Mouse (Mus musculus) right cerebral cortex, adult 18-20 months (tissue): ENCODE results near the gene Robo2.
"Not testable (repeated sequence)": the region's sequence is repeated elsewhere in the genome, so short reads cannot be mapped to it uniquely, and the experiment has no call there.

Experiments used
- DNase-seq: peaks from one replicate; pipeline ENCODE4 v3.0.0; 2022; ENCODE audit warnings: mixed read lengths

The Robo2 gene

GRCm38 (mm10) chr16:74200024-74200703 is 211.5 kb downstream of the Robo2 start:
- DNase-seq: no peak

GRCm38 (mm10) chr16:74192979-74193554 is 218.6 kb downstream of the Robo2 start:
- DNase-seq: no peak

DNA sequence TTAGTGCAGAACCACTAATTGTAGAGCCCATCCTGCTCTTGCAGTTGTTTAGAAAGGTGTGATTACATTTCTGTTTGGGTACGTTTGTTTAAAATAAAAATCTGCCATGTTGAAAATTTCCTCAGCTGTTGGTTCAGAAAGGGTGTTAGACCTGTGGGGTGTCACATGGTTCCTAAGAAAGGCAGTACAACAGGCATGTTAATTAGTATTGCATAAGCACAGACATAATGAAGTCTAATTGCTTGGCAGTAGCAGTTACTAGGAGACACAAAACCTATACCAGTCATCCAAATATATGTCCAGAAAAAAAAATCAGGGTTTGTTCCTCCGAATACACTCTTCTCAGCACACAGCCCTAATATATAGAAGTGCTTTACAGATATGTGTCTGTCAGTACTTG is 220.0 kb downstream of the Robo2 start:
- no peak for DNase-seq

DNA sequence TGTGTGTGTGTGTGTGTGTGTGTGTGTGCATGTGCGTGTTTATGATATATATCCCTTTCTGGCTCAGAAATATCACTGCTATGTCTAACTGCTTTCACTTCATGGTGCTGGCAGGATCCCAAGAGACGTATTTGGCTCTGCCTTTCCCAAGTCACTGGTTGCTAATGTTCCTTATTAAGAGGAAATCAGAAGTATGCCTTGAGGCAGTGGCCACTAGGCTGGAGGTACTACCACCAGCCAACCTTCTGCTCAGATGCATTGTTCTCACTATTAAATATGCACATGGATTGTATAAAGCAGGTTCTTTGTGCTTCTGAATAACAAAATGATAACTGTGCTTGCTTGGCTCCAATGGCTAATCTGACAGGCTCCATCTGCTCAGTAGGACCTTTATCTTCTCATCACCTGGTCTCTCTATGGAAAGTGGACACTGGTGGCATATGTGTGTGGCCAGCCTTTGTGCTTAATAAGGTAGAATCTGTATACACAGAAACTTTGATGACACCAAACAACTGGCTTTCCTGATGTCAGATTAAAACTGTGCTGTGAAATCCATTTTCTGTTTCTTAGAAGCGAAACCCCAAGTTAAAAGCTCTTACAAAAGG is 229.0 kb downstream of the Robo2 start:
- no peak for DNase-seq

DNA sequence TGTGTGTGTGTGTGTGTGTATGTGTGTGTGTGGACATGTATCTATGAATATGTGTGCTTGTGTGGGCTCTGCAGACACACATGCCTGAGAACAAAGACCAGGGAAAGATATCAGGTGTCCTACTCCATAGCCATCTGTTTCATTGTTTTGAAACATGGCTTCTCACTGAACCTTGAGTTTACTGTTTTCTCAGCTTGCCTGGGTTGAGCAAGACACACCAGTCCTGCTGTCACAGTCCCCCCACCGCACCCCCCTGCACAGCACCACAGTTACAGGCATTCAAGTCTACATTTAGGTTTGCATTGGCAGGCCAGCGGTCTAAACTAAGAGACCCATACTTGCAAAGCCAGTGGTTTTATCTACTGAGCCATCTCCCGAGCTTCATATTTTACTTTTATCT is 239.0 kb downstream of the Robo2 start:
- no peak for DNase-seq

DNA sequence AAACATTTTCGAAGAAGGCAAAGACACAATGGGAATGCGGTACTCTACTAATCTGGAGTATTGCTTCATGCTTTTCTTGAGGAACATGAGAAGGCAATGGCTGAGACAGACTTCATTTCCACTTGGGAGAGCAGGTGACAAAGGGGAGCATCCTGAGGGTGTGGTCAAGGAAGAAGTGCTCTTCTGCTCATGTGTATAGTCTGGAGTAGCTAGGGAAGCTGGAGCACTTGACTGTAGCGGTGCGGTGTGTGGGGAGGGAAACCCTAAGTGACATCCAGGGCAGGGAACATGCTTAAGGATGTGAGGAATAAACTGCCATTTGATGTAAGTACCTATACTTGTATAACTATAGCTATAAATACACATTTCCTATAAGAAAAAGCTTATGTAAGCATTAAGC is 242.0 kb downstream of the Robo2 start:
- no peak for DNase-seq

DNA sequence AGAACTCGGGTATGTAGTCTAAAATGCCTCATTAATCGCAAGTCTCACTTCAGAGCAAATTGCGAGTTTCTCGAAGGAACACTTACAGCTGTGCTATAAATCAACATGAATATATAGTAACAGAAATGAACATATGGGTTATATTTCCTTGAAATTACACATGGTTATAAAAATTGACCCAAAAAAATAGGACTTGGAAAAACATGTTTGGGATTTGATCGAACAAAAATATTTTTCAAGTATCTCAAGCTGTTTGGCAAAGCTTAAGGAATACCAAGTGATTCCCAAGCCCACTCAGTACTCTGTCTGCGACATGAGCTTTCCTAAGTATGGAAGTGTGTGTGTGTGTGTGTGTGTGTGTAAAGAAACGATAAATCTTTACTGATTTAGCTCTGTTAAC is 242.5 kb downstream of the Robo2 start:
- no peak for DNase-seq

DNA sequence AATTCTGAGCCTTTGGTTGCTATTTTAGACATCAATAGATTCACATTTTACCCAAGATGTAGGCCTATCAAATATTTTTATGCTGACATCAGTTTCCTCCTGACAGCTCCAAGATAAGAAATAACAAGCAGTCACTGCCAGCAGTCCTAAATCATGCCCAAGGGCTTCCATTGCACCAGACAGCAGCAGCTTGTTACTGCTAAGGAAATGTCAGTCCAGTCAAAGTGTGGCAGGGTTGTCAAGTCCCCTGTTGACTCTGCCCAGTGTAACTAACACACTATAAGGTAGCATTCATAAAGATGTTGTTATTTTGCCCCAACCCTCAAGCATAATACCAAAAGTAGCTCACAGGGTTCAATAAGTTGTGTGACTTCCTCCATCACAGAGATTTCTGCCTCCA is 243.8 kb downstream of the Robo2 start:
- DNase-seq: no peak

GRCm38 (mm10) chr16:74162041-74162440 is 249.6 kb downstream of the Robo2 start:
- DNase-seq: no peak

GRCm38 (mm10) chr16:74159189-74159588 is 252.4 kb downstream of the Robo2 start:
- DNase-seq: no peak

DNA sequence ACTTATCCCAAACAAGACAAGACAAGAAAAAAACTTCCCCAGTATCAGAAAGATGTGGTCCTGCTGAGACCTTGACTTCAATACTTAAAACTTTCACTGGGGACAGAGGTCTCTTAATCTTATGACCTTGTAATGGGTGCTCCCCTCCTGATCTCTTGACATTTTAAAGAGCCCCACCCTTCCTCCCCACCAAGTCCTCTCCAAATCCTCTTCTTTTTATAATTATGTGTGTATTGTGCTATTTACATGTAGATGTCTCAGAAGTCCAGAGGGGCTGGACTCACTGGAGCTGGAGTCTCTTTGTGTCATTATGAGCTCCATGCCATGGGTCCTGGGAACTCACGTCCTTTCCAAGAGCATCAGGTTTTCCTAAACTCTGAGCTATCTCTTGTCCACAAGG is 275.4 kb downstream of the Robo2 start:
- DNase-seq: no peak

GRCm38 (mm10) chr16:74132833-74133232 is 278.8 kb downstream of the Robo2 start:
- DNase-seq: no peak

DNA sequence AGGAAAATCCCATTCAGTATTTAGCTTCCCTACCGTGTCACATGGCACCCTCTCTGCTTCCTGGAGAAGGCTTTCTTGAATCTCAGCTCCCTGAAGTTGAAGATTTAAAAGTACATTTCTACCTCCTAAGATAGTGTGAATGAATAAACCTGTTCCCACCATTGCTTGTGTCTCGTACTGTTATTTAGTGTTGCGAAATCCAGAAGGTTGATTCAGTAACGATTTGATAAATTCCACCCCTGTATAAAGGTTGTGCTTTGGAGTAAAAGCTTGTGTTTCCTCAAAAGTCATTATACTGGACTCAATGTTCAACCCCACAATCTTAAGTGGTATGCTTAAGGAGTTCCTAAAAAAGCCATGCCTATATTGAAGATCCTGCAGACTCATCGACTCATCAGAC is 280.3 kb downstream of the Robo2 start:
- DNase-seq: no peak

- DNase-seq: no peak
Measured at GRCm38 (mm10) chr16:74128443-74128983, 283.1 kb downstream of the Robo2 start.

- DNase-seq: no peak
Measured at GRCm38 (mm10) chr16:74113155-74113554, 298.5 kb downstream of the Robo2 start.

GRCm38 (mm10) chr16:74111101-74111500 is 300.5 kb downstream of the Robo2 start:
- DNase-seq: no peak

- DNase-seq: not testable (repeated sequence)
Measured at GRCm38 (mm10) chr16:74104449-74104848, 307.2 kb downstream of the Robo2 start.

GRCm38 (mm10) chr16:74092997-74093801 is 318.4 kb downstream of the Robo2 start:
- no peak for DNase-seq

DNA sequence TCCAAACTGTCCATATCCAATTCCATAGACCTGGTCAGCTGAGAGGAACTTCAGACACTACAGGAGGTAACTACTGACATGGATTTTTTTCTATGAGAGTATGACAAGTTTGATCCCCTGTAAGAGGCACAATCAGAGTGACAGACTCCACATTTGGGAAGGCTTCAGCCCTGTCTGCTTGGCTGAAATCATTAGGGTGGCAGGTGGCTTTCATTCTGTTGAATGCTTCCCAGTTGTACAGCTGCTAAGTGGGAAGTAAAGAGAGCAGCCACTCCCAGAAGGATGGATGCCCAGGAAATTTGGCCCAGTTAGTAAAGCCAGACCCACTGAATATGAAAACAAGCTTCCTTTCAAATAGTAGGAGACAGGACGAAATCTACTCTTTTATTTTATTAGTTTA is 321.7 kb downstream of the Robo2 start:
- peak; percentile 39 for DNase-seq

GRCm38 (mm10) chr16:74084188-74084587 is 327.4 kb downstream of the Robo2 start:
- no peak for DNase-seq

DNA sequence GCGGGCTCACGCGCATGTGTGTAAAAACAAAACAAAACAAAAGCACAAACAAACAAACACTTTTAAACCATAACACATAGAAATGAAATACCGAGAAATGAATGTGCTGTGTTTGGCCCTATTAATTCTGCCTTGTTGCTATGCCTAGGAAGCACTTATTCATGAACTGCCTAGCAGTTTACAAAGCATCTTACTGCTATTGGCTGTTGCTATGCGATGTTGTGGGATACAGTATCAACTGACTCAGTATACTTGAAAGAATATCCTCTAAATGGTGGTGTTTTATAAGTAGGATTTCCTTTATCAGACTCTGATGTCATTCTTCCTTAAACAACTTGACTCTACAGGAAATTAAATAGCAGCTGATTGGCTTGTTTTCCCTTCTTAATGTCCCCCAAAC is 339.0 kb downstream of the Robo2 start:
- DNase-seq: no peak

DNA sequence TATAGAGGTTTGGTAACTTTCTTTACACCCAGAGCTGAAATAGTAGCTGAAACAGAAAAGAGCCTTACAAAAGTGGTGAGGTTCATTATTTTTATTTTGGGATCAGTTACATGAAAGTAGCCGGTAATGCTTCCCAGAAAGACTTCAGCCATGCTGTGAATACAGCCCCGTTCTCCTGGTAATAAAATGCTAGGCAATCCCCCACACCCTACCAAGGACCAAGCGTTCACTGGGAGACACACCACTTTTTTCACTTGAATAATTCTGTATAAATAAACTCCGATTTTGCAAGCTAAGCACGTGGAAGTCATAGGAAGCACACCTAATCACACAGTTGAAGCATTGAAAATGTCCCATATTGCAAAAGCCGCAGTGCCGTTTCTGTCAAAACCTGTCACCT is 341.0 kb downstream of the Robo2 start:
- DNase-seq: no peak

- DNase-seq: no peak
Measured at GRCm38 (mm10) chr16:74065958-74066357, 345.7 kb downstream of the Robo2 start.
